Mouse (Mus musculus): ENCODE data around the gene Yap1. TPM values are rescaled to one million over a fixed set of nuclear protein-coding genes. Genes with fewer than 3 reads are reported as not detected.
A peak's percentile ranks its signal among the peaks of the same experiment; 100 is the strongest.

Gene Yap1
- polyA plus RNA-seq, 1 experiment from 2014 or later = 37.1 TPM

DNA sequence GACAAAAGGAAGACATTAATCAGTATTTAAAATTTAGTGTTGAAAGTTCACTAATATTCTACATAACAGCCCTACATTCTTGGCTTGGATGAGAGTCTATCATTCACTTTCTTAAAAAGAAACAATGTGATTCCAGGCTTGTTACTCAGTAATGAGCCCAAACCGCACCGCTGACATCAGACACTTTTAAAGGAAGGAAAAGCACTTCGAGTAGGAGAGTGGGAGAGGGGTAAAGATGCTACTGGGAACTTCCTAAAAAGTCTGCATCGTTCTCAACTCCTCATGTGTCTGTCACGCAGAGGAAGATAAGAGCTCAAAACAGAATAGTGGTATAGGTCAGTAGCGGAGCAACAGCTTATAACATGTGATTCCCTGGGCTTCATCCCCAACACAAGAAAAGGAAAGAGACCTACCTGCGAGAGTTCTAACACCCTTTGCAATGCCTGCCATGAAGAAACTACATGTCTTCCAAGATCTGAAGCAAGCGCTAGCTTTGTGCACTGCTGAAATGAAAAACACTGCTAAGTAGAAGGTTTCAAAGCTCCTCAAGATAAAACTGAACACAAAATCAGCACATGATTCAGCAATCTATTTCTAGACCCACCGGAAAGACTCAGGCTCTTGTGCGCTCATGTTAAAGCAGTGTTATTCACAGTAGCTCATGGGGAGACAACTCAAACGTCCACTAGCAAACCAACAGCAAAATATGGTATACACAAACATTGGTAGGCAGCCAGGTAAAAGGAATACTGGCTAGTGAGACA is 25.1 kb downstream of the Yap1 start:
- WGBS = 82% methylated on average over 11 of the region's 11 CpGs
- no peak overlapping the region for H3K4me2 ChIP-seq (replicated peaks; ENCODE audit: low read depth, low read length)
- no peak overlapping the region for H3K27ac ChIP-seq (ENCODE audit: low read length)
- H3K4me1 ChIP-seq (ENCODE audit: insufficient read depth, low read length) = 0 out of 2 replicates have a peak, but pooled peaks cover 11% of the 10 kb centered on the region
- H3K36me3 ChIP-seq (ENCODE audit: insufficient read depth, low read length) = peaks cover 13% of the 10 kb centered on the region
- ATAC-seq (ENCODE audit: low FRiP score, low TSS enrichment) = no peak
- H3K4me3 ChIP-seq (ENCODE audit: low read length) = no peak overlapping the region
- H3K9ac ChIP-seq (replicated peaks; ENCODE audit: low read length) = no peak overlapping the region
- H3K27me3 ChIP-seq (ENCODE audit: insufficient read depth, low read length) = no peaks in the 10 kb centered on the region
- H3K9me3 ChIP-seq (ENCODE audit: low read length) = no peaks in the 10 kb centered on the region

DNA sequence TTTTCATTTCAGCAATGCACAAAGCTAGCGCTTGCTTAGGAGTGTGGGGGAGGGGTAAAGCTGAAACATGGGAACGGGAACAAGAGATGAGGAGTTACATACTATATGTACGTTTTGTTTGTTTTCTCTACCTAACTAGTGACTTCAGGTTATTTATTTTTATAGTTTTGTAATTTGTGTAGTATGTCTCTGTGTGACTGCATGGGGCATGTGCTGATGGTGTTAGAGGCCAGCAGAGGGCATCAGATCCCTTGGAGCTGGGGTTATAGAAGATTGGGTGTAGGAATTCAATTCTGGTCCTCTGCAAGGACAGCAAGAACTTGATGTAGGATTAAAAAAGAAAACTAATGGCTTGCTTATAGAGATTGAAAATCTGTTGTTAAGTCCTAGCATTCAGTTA is 25.9 kb downstream of the Yap1 start:
- ATAC-seq (ENCODE audit: low FRiP score, low TSS enrichment) = no peak
- Histone ChIP-seq H3K4me2 (replicated peaks; ENCODE audit: low read depth, low read length) (no peak overlapping the region), H3K36me3 (ENCODE audit: insufficient read depth, low read length) (peaks cover 19% of the 10 kb centered on the region), H3K27me3 (ENCODE audit: insufficient read depth, low read length) (no peaks in the 10 kb centered on the region), H3K4me1 (ENCODE audit: insufficient read depth, low read length) (0 out of 2 replicates have a peak, but pooled peaks cover 6% of the 10 kb centered on the region), H3K9me3 (ENCODE audit: low read length) (no peaks in the 10 kb centered on the region), H3K9ac (replicated peaks; ENCODE audit: low read length) (no peak overlapping the region), H3K27ac (ENCODE audit: low read length) (no peak overlapping the region), H3K4me3 (ENCODE audit: low read length) (no peak overlapping the region)
- 67% methylated on average over 3 of the region's 3 CpGs for WGBS

DNA sequence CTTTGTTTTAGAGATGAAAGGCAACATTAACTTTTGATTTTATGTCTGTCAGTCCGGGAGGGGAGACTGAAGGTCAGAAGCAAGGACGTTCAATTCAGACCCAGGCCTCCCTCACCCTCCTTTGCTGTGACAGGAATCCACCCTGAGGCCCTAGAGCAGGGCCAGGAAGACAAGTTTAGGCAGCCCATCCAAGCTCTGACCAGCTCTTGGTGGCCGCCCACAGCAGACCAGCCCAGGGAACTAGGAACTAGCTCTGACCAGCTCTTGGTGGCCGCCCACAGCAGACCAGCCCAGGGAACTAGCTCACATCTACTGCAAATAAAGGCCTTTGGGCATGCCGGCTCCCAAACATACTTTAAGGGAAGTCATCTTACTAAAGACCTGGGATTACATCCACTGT is 26.8 kb downstream of the Yap1 start:
- 54% methylated on average over 5 of the region's 5 CpGs for WGBS
- Histone ChIP-seq H3K36me3 (ENCODE audit: insufficient read depth, low read length) (peaks cover 28% of the 10 kb centered on the region), H3K9ac (replicated peaks; ENCODE audit: low read length) (no peak overlapping the region), H3K9me3 (ENCODE audit: low read length) (no peaks in the 10 kb centered on the region), H3K4me2 (replicated peaks; ENCODE audit: low read depth, low read length) (no peak overlapping the region), H3K4me1 (ENCODE audit: insufficient read depth, low read length) (0 out of 2 replicates have a peak, but pooled peaks cover 6% of the 10 kb centered on the region), H3K27ac (ENCODE audit: low read length) (peak overlapping the region; percentile 9; the same call in 1 of the 2 replicates), H3K4me3 (ENCODE audit: low read length) (no peak overlapping the region), H3K27me3 (ENCODE audit: insufficient read depth, low read length) (no peaks in the 10 kb centered on the region)
- ATAC-seq (ENCODE audit: low FRiP score, low TSS enrichment) = peak; percentile 83; the same call in 1 of the 2 replicates

DNA sequence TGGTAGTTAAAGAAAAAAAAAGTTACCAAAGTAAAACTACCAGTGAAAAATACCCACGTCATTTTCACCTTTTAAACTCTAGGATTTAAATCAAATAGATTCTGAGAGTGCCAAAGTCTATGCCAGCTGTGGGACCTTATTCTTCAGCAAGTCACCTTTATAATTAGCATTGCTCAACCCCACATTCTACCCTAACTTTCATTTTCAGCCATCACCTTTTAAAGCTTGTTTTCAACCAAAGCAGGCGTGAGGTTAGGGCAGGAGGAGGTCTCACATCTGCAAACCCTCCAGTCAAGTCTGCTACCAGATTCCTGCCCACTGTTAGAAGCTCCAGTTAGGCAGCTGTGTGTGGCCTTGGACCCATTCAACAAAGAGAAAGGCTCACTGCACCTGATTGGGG is 32.4 kb downstream of the Yap1 start:
- Histone ChIP-seq H3K27ac (ENCODE audit: low read length) (no peak overlapping the region), H3K4me2 (replicated peaks; ENCODE audit: low read depth, low read length) (no peak overlapping the region), H3K36me3 (ENCODE audit: insufficient read depth, low read length) (peaks cover 30% of the 10 kb centered on the region), H3K27me3 (ENCODE audit: insufficient read depth, low read length) (no peaks in the 10 kb centered on the region), H3K9ac (replicated peaks; ENCODE audit: low read length) (no peak overlapping the region), H3K4me1 (ENCODE audit: insufficient read depth, low read length) (0 out of 2 replicates have a peak, but pooled peaks cover 8% of the 10 kb centered on the region), H3K9me3 (ENCODE audit: low read length) (no peaks in the 10 kb centered on the region), H3K4me3 (ENCODE audit: low read length) (no peak overlapping the region)
- ATAC-seq (ENCODE audit: low FRiP score, low TSS enrichment) = no peak
- WGBS = 63% methylated on average over 2 of the region's 2 CpGs

- Histone ChIP-seq H3K4me3 (ENCODE audit: low read length) (no peak overlapping the region), H3K36me3 (ENCODE audit: insufficient read depth, low read length) (peaks cover 24% of the 10 kb centered on the region), H3K9ac (replicated peaks; ENCODE audit: low read length) (no peak overlapping the region), H3K4me1 (ENCODE audit: insufficient read depth, low read length) (peaks cover 17% of the 10 kb centered on the region; the same call in 1 of the 2 replicates), H3K9me3 (ENCODE audit: low read length) (no peaks in the 10 kb centered on the region; the same call in 1 of the 2 replicates), H3K4me2 (replicated peaks; ENCODE audit: low read depth, low read length) (no peak overlapping the region), H3K27ac (ENCODE audit: low read length) (no peak overlapping the region), H3K27me3 (ENCODE audit: insufficient read depth, low read length) (no peaks in the 10 kb centered on the region)
- 89% methylated on average over 1 of the region's 1 CpGs for WGBS
- ATAC-seq (ENCODE audit: low FRiP score, low TSS enrichment) = peak; percentile 64; the same call in 1 of the 2 replicates
These were observed 36.4 kb downstream of the Yap1 start for GRCm38 (mm10) chr9:7967980-7968379.

DNA sequence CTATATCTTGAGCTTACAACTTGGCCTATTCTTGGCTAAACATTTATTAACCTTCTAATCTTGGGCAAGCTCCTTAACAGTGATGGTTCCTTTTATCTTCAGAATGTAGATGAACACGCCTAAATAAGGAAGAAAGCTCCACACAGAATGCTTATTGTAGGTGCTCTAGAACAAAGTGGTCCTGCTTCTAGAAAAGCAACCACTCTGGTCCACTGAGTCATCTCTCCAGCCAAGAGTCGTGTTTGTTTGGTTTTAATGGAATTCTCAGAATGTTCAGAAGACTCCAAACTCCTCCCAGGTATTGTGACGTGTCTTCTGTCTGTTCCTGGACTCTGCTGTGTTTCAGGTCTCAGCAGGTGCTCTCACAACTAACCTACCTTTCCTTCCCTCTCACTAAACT is 38.8 kb downstream of the Yap1 start:
- H3K9me3 ChIP-seq (ENCODE audit: low read length) = no peaks in the 10 kb centered on the region; the same call in 1 of the 2 replicates
- H3K27me3 ChIP-seq (ENCODE audit: insufficient read depth, low read length) = no peaks in the 10 kb centered on the region
- peaks cover 25% of the 10 kb centered on the region for H3K36me3 ChIP-seq (ENCODE audit: insufficient read depth, low read length)
- peaks cover 34% of the 10 kb centered on the region; the same call in 1 of the 2 replicates for H3K4me1 ChIP-seq (ENCODE audit: insufficient read depth, low read length)
- ATAC-seq (ENCODE audit: low FRiP score, low TSS enrichment) = no peak
- no peak overlapping the region for H3K4me2 ChIP-seq (replicated peaks; ENCODE audit: low read depth, low read length)
- no peak overlapping the region for H3K4me3 ChIP-seq (ENCODE audit: low read length)
- H3K27ac ChIP-seq (ENCODE audit: low read length) = no peak overlapping the region
- WGBS = 77% methylated on average over 3 of the region's 3 CpGs
- no peak overlapping the region for H3K9ac ChIP-seq (replicated peaks; ENCODE audit: low read length)

GRCm38 (mm10) chr9:7963867-7964266 is 40.5 kb downstream of the Yap1 start:
- no peak overlapping the region for H3K27ac ChIP-seq (ENCODE audit: low read length)
- H3K27me3 ChIP-seq (ENCODE audit: insufficient read depth, low read length) = no peaks in the 10 kb centered on the region
- no peak overlapping the region for H3K4me2 ChIP-seq (replicated peaks; ENCODE audit: low read depth, low read length)
- H3K9me3 ChIP-seq (ENCODE audit: low read length) = no peaks in the 10 kb centered on the region; the same call in 1 of the 2 replicates
- no peak overlapping the region for H3K4me3 ChIP-seq (ENCODE audit: low read length)
- peaks cover 37% of the 10 kb centered on the region; the same call in 1 of the 2 replicates for H3K4me1 ChIP-seq (ENCODE audit: insufficient read depth, low read length)
- WGBS = 93% methylated on average over 2 of the region's 2 CpGs
- no peak overlapping the region for H3K9ac ChIP-seq (replicated peaks; ENCODE audit: low read length)
- ATAC-seq (ENCODE audit: low FRiP score, low TSS enrichment) = no peak
- H3K36me3 ChIP-seq (ENCODE audit: insufficient read depth, low read length) = peaks cover 25% of the 10 kb centered on the region

DNA sequence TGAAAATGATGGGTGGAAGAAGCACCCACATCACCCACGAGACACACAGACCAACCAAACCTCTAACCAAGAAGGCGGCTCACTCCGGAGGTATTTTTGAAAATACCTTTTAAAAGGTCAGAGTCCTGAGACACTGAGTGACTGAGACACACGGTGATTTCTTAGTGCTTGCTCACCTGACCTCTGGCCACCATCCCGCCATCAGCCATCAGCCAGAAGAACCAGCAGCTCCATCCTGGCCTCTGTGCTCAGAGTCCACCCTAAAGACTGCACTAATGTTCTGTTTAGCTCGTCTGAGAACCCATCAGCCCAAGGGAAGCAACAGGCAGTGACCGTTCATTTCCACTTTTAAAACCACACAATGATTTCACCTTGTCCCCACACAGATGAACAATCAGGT is 41.5 kb downstream of the Yap1 start:
- Histone ChIP-seq H3K9ac (replicated peaks; ENCODE audit: low read length) (no peak overlapping the region), H3K36me3 (ENCODE audit: insufficient read depth, low read length) (peaks cover 25% of the 10 kb centered on the region), H3K4me2 (replicated peaks; ENCODE audit: low read depth, low read length) (no peak overlapping the region), H3K4me1 (ENCODE audit: insufficient read depth, low read length) (peaks cover 30% of the 10 kb centered on the region; the same call in 1 of the 2 replicates), H3K4me3 (ENCODE audit: low read length) (no peak overlapping the region), H3K27me3 (ENCODE audit: insufficient read depth, low read length) (no peaks in the 10 kb centered on the region), H3K27ac (ENCODE audit: low read length) (no peak overlapping the region), H3K9me3 (ENCODE audit: low read length) (no peaks in the 10 kb centered on the region; the same call in 1 of the 2 replicates)
- 75% methylated on average over 7 of the region's 7 CpGs for WGBS
- no peak for ATAC-seq (ENCODE audit: low FRiP score, low TSS enrichment)

- Histone ChIP-seq H3K4me3 (ENCODE audit: low read length) (no peak overlapping the region), H3K9ac (replicated peaks; ENCODE audit: low read length) (no peak overlapping the region), H3K27me3 (ENCODE audit: insufficient read depth, low read length) (no peaks in the 10 kb centered on the region), H3K4me2 (replicated peaks; ENCODE audit: low read depth, low read length) (no peak overlapping the region), H3K4me1 (ENCODE audit: insufficient read depth, low read length) (peaks cover 30% of the 10 kb centered on the region; the same call in 1 of the 2 replicates), H3K27ac (ENCODE audit: low read length) (peak overlapping the region; percentile 77), H3K36me3 (ENCODE audit: insufficient read depth, low read length) (peaks cover 25% of the 10 kb centered on the region), H3K9me3 (ENCODE audit: low read length) (no peaks in the 10 kb centered on the region; the same call in 1 of the 2 replicates)
- WGBS = 33% methylated on average over 21 of the region's 21 CpGs
- no peak for ATAC-seq (ENCODE audit: low FRiP score, low TSS enrichment)
These were observed 42.8 kb downstream of the Yap1 start for GRCm38 (mm10) chr9:7961366-7962160.
